Mouse (Mus musculus): ENCODE results near the gene Ednra. TPM values are rescaled to one million over a fixed set of nuclear protein-coding genes. Genes with fewer than 3 reads are reported as not detected.

The Ednra gene
- polyA plus RNA-seq, 3 experiments from 2014 or later, result not detected

GRCm38 (mm10) chr8:77640093-77640839 is 84.0 kb downstream of the Ednra start:
- no peak for ATAC-seq

DNA sequence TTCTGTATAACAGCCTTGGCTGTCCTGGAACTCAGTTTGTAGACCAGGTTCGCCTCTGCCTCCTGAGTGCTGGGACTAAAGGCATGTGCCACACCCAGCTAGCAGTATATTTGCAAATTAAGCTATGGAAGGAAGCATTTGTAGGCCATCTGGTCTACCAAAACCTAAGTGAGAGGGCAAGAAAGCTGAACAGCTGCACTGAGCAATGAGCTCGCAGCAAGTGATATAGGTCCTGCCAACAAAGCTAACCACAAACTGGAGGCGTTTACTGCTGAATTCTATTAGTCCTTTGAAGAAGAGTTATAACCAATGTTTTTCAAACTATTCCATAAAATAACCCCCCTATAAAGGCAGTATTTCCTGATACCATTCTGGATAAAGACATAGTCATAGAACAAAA is 86.7 kb downstream of the Ednra start:
- ATAC-seq, result no peak

DNA sequence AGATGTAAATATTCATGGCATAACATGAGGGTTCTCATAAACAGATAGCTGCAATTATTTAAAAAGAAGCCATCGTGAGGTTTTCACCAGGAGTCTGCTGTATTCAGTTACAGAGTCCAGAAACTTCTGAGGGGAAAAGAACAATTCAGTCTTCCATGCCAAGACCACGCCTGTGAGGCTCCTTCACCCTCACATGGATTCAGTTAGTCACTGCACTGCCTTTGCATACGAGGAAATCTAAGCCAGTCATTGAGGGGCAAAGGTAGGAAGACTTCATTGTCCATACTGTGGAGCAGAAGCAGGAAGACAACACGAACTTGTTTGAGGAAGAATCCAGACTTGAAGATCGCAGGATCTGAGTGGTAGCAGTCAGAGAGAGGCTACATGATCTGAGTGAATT is 90.2 kb downstream of the Ednra start:
- no peak for ATAC-seq

DNA sequence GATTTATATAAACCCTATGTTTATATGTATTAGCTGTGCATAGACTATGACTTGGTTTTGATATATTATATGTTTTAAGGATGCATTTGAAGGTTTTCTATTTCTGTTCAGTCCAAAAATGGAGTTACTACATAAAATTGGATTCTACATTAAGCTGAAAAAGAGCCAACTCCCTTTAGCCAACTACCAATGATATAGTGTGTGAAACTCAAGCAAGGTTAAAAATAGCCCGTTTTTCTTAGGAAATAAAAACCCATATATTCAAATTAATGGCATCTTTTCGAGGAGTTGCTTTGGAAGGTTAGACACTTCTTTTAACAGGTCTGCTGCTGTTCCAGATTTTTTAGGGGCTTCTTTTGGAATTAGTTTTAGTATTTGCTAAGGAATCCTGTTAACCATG is 91.1 kb downstream of the Ednra start:
- ATAC-seq, result no peak

GRCm38 (mm10) chr8:77630691-77631090 is 93.6 kb downstream of the Ednra start:
- no peak for ATAC-seq

DNA sequence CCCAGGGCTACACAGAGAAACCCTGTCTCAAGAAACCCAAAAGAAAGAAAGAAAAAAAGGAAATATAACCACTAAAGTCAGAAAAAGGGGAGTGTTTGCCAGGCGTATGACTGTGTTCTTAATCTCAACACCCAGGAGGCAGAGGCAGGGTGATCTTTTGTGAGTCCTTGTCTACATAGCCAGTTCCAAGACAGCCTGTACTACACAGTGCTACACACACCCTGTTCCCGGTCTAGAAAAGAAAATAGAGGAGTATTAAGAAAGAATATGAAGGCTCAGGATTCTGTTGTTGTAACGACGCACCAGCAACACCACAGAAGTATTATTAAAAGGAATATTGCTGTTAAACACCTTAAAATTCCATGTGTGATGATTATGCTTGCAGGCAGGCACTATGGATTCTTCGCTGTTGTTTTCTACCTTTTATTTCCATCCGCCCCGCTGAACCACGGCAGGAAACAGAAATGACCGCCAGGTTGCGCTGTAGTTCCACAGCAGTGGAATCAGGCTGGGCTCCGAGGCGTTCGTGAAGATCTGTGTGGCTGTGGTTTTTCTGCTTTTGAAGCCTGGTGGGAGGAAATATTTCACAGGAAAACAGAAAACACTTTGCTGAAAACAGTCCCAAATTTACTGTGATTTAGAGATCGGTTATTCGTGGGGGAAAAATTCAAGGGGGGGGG is 94.3 kb downstream of the Ednra start:
- ATAC-seq, result peak; percentile 92

- ATAC-seq, result peak; percentile 72
Measured at GRCm38 (mm10) chr8:77623677-77624209, 100.5 kb downstream of the Ednra start.

GRCm38 (mm10) chr8:77617916-77618315 is 106.3 kb downstream of the Ednra start:
- ATAC-seq, result no peak

Other genes with a start within 250 kb of the Ednra start
- gene Arhgap10, start 206.5 kb downstream of the Ednra start, polyA plus RNA-seq (2017; shearing (Covaris generic)), result 1 to 10 TPM; 2.5 to 5.0 (median 2.9) TPM
- 10 to 100 TPM; 12.6 to 16.6 (median 14.3) TPM for gene Prmt9, start 175.1 kb downstream of the Ednra start, polyA plus RNA-seq (2017; shearing (Covaris generic))
- gene Tmem184c, start 113.8 kb downstream of the Ednra start, polyA plus RNA-seq (2017; shearing (Covaris generic)), result 10 to 100 TPM; 18.2 to 33.1 (median 19.4) TPM